Mouse (Mus musculus): ENCODE measurements at regions not wholly inside any gene's neighbourhood (a gene's known extent, or its start where the extent isn't known, plus 50 kb on each side); places are given as distances from the start of the nearest gene placed in this dataset.

DNA sequence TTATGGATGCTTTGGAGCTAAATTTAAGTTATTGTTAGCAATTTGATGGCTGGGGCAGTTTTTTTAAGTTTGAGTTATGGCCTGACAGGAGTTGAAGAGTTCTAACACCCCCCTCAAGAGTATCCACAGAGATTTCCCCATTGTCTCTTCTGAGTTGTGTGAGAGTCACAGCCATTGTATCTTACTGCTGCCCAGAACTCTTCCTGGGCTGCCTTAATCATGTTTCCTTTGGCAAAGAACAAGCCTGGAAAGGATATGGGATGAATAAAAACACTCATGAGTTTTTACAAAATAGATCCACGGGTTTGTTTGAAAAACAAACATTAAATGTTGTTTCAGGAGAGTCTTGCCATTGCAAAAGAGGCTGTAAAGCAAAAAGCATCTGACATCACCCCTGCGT, 343.5 kb upstream of the Gm11146 start:
- Histone ChIP-seq H3K27me3 (ENCODE audit: low read depth, poor library complexity, severe bottlenecking) (no peaks in the 10 kb centered on the region), H3K36me3 (no peaks in the 10 kb centered on the region), H3K27ac (replicated peaks) (no peak overlapping the region), H3K4me3 (no peak overlapping the region), H3K4me1 (no peaks in the 10 kb centered on the region), H3K9me3 (replicated peaks) (no peaks in the 10 kb centered on the region)
- 60% methylated on average over 2 of the region's 2 CpGs for WGBS
- DNase-seq (ENCODE audit: low spot score) = no peak

DNA sequence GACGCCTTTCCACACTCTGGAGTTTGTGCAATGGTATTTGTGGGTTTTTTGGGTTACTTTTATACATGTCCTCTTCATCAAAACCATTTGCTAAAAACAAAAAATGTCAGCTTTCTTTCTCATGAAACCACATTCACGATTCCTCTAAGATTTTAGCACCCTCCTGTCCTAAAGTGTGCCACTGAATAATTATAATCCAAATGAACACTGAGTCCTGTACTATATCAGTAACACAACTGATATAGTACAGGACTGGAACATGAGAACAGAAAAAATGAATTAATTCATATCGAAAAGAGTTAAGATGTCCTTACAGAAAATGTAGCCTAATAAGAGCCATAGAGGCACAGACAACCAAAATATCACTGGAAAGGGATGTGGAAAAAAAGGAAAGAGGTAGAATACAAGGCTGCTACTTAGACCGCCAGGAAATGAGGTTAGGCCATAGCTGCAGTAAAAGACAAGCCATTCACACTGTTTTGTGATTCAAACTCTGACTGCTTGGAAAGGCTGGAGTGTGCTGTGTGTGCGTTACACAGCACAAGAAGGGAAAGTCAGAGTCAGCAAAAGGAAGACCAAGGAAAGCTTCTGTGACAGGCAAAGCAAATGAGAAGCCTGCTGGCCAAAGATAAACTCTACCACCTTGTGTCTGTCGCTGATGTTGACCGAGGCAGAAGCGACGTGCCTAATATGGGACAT, 329.3 kb upstream of the Gm11146 start:
- H3K27ac ChIP-seq (replicated peaks) = no peak overlapping the region
- WGBS = 90% methylated on average over 9 of the region's 9 CpGs

DNA sequence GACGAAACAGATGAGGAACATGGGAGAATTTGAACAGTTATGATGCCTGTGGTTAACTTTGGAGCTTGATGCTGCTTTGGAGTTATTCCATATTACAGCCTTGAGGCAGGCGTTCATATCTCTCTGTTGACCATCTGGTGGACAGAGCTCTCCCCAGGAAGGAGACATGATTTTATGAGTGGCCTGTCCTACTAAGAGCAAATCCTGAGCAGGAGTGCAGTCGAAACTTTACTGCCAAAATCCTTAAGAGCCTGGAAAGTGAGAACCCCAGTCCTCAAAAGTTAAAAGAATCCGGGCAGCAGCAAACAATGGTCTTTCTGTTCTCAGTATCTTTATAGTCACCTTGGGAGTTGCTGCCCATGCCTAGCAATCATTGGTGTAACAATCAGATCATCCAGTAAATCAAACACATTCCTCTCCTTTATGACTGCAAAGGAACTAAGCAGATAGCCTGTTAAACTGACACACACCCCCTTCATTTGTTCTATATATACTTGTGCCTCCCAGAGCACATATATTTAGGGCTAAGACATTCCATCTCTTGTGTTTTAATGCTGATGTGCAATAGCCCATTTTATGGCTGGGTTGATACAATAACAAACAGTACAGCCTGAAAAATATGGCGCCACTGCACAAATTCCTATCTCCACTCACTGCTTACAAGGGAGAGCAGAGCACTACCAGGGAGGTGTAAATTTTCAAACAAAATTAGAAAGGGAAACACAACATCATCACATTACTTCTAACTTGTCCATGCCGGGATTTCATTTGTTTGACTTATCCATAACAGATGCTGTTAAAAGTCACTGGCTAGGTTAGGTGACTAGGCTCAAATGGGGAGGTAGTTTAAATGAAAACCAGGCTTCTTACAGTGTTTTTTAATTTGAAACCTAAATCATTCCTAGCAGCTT, 312.5 kb upstream of the Gm11146 start:
- Histone ChIP-seq H3K27me3 (ENCODE audit: low read depth, poor library complexity, severe bottlenecking) (no peaks in the 10 kb centered on the region), H3K4me3 (no peak overlapping the region), H3K27ac (replicated peaks) (no peak overlapping the region), H3K36me3 (no peaks in the 10 kb centered on the region), H3K4me1 (no peaks in the 10 kb centered on the region), H3K9me3 (replicated peaks) (no peaks in the 10 kb centered on the region)
- WGBS = 76% methylated on average over 6 of the region's 6 CpGs
- no peak for DNase-seq (ENCODE audit: low spot score)

More for the DNA sequence above, 329.3 kb upstream of the Gm11146 start:
- no peaks in the 10 kb centered on the region for H3K9me3 ChIP-seq (replicated peaks)
- H3K4me1 ChIP-seq = no peaks in the 10 kb centered on the region
- no peaks in the 10 kb centered on the region for H3K27me3 ChIP-seq (ENCODE audit: low read depth, poor library complexity, severe bottlenecking)
- DNase-seq (ENCODE audit: low spot score) = no peak
- no peak overlapping the region for H3K4me3 ChIP-seq
- no peaks in the 10 kb centered on the region for H3K36me3 ChIP-seq

GRCm38 (mm10) chr16:77894247-77894646, 292.4 kb upstream of the Gm11146 start:
- no peak for DNase-seq (ENCODE audit: low spot score)
- H3K4me3 ChIP-seq = no peak overlapping the region
- no peaks in the 10 kb centered on the region for H3K27me3 ChIP-seq (ENCODE audit: low read depth, poor library complexity, severe bottlenecking)
- no peak overlapping the region for H3K27ac ChIP-seq (replicated peaks)
- no peaks in the 10 kb centered on the region for H3K36me3 ChIP-seq
- no peaks in the 10 kb centered on the region for H3K9me3 ChIP-seq (replicated peaks)
- peaks cover 3% of the 10 kb centered on the region; the same call in 1 of the 2 replicates for H3K4me1 ChIP-seq
- WGBS = 76% methylated on average over 2 of the region's 2 CpGs

DNA sequence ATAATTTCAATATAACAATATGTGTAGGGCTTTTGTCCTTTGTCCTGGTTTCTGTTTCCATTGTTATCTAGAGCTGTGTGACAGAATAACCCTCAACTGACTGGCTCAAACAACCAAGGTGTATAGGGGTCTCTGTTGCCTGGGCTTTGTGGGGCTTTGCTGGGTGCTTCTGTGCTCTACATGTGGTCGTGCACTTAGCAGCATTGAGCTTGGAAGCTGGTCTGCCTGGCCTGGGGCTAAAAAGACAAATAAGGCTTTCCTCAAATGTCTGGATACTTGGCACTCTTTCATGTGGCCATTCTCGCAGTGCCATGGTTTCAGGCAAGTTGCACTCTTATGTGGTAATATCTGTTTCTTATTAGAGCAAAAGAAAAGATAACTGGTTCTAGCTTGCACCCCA, 291.8 kb upstream of the Gm11146 start:
- Histone ChIP-seq H3K9me3 (replicated peaks) (no peaks in the 10 kb centered on the region), H3K4me1 (peaks cover 3% of the 10 kb centered on the region; the same call in 1 of the 2 replicates), H3K27me3 (ENCODE audit: low read depth, poor library complexity, severe bottlenecking) (no peaks in the 10 kb centered on the region), H3K27ac (replicated peaks) (no peak overlapping the region), H3K36me3 (no peaks in the 10 kb centered on the region), H3K4me3 (no peak overlapping the region)
- WGBS = 65% methylated on average over 2 of the region's 2 CpGs
- DNase-seq (ENCODE audit: low spot score) = no peak

GRCm38 (mm10) chr16:77892731-77893130, 290.8 kb upstream of the Gm11146 start:
- H3K4me3 ChIP-seq = no peak overlapping the region
- H3K27me3 ChIP-seq (ENCODE audit: low read depth, poor library complexity, severe bottlenecking) = no peaks in the 10 kb centered on the region
- 88% methylated on average over 2 of the region's 2 CpGs for WGBS
- peaks cover 3% of the 10 kb centered on the region; the same call in 1 of the 2 replicates for H3K4me1 ChIP-seq
- no peaks in the 10 kb centered on the region for H3K36me3 ChIP-seq
- no peaks in the 10 kb centered on the region for H3K9me3 ChIP-seq (replicated peaks)
- no peak for DNase-seq (ENCODE audit: low spot score)
- no peak overlapping the region for H3K27ac ChIP-seq (replicated peaks)

- H3K4me1 ChIP-seq = peaks cover 17% of the 10 kb centered on the region
- no peaks in the 10 kb centered on the region for H3K27me3 ChIP-seq (ENCODE audit: low read depth, poor library complexity, severe bottlenecking)
- WGBS = 92% methylated on average over 11 of the region's 11 CpGs
- no peak overlapping the region for H3K4me3 ChIP-seq
- no peak overlapping the region for H3K27ac ChIP-seq (replicated peaks)
- no peaks in the 10 kb centered on the region for H3K36me3 ChIP-seq
- no peaks in the 10 kb centered on the region for H3K9me3 ChIP-seq (replicated peaks)
- DNase-seq (ENCODE audit: low spot score) = no peak
Measured at GRCm38 (mm10) chr16:77889348-77889747, 287.5 kb upstream of the Gm11146 start.

DNA sequence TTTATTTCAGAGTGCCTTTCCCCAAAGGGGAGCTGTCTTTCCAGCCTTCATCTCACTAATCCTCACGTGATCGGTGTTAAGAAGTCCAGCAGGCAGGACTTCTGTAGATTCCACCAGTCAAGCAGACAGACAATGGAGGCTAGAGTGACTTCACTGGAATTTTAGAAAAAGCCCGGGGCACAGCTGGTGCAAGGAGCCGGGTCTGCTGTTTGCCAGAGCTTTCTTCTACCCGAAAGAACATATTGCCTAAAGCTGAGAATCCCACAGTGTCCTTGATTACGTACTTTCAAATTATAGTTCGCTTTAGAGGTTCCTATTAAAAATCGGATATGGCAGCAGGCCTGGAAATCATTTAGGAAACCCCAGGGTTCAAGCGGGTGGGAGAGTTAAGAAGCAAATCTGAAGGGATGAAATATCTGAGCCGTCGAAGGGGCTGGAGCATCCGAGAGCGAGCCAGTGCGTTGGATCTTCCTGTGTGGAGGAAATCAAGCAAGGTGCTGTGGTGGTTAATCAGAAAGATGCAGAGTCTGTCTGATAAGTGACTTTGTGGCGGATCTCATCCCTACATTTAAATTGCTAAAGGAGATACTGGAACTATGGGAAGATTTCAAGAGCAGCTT, 283.3 kb upstream of the Gm11146 start:
- Histone ChIP-seq H3K36me3 (no peaks in the 10 kb centered on the region), H3K27ac (replicated peaks) (peak overlapping the region; percentile 83), H3K4me1 (peaks cover 15% of the 10 kb centered on the region), H3K9me3 (replicated peaks) (no peaks in the 10 kb centered on the region), H3K4me3 (peak overlapping the region; percentile 11; the same call in 1 of the 2 replicates), H3K27me3 (ENCODE audit: low read depth, poor library complexity, severe bottlenecking) (no peaks in the 10 kb centered on the region)
- peak; percentile 55 for DNase-seq (ENCODE audit: low spot score)
- 60% methylated on average over 15 of the region's 15 CpGs for WGBS

DNA sequence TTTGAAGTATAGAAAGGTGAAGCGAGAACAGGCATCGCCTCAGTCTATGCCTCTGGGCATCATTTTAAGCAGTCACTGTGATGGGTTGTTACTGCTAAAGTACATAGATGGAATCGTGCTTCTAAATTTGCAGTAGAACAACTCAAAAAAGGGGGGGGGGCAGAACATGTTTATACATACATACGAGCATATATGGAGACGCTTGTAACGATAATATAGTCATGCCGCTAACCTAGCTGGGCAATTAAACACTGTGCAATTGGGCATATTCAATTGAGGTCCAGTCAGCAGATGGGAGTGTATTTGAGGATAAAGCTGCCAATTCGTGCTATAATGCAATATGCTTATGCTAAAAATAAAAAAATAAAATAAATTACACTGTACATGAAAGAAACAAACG, 282.6 kb upstream of the Gm11146 start:
- WGBS = 93% methylated on average over 9 of the region's 9 CpGs
- Histone ChIP-seq H3K27ac (replicated peaks) (peak overlapping the region; percentile 55; the same call in 1 of the 2 replicates), H3K36me3 (no peaks in the 10 kb centered on the region), H3K27me3 (ENCODE audit: low read depth, poor library complexity, severe bottlenecking) (no peaks in the 10 kb centered on the region), H3K4me1 (peaks cover 15% of the 10 kb centered on the region), H3K4me3 (no peak overlapping the region), H3K9me3 (replicated peaks) (no peaks in the 10 kb centered on the region)
- DNase-seq (ENCODE audit: low spot score) = no peak

DNA sequence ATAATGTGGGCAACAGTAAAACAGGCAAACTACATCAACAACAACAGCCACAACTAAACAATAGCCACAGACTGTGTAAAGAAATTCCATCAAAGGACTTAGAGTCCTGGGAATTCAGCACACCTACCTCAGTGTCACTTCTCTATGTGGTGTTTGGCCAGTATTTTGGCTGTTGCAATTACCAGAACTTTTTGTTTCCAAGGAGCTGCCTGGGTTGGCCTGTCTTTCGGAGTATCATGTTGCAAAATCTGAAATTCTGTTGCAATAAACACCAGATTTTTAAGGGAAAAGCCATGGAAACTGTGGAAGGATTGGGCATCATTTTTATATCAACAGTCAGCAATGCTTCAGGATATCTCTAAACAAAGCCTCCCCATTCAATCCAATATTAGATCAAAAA, 275.1 kb upstream of the Gm11146 start:
- no peaks in the 10 kb centered on the region for H3K9me3 ChIP-seq (replicated peaks)
- 81% methylated on average over 1 of the region's 1 CpGs for WGBS

DNA sequence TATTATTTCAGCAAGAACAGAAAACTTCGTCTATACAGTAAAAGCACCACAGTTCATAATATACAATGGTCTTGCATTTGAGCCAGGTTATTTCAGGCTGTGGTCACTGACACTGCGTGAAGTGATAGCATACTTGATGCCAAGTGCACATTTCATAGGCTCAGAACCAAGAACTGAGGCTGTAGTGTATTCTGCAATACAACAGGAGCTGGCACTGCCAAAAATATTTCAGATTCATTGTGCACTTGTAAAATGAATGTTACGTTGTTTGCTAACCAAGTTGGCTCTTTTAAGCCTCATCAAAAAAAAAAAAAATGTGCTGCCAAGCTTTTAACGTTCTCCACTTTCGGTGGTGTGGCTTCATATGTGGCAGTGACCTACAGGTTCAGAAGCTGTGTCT, 261.4 kb upstream of the Gm11146 start:
- H3K4me1 ChIP-seq = no peaks in the 10 kb centered on the region
- 96% methylated on average over 5 of the region's 5 CpGs for WGBS
- H3K4me3 ChIP-seq = no peak overlapping the region
- H3K27me3 ChIP-seq (ENCODE audit: low read depth, poor library complexity, severe bottlenecking) = no peaks in the 10 kb centered on the region
- DNase-seq (ENCODE audit: low spot score) = no peak
- H3K36me3 ChIP-seq = no peaks in the 10 kb centered on the region
- H3K27ac ChIP-seq (replicated peaks) = no peak overlapping the region
- no peaks in the 10 kb centered on the region for H3K9me3 ChIP-seq (replicated peaks)

More for the DNA sequence above, 275.1 kb upstream of the Gm11146 start:
- Histone ChIP-seq H3K27ac (replicated peaks) (no peak overlapping the region), H3K4me3 (no peak overlapping the region), H3K4me1 (no peaks in the 10 kb centered on the region), H3K27me3 (ENCODE audit: low read depth, poor library complexity, severe bottlenecking) (no peaks in the 10 kb centered on the region), H3K36me3 (no peaks in the 10 kb centered on the region)
- no peak for DNase-seq (ENCODE audit: low spot score)

DNA sequence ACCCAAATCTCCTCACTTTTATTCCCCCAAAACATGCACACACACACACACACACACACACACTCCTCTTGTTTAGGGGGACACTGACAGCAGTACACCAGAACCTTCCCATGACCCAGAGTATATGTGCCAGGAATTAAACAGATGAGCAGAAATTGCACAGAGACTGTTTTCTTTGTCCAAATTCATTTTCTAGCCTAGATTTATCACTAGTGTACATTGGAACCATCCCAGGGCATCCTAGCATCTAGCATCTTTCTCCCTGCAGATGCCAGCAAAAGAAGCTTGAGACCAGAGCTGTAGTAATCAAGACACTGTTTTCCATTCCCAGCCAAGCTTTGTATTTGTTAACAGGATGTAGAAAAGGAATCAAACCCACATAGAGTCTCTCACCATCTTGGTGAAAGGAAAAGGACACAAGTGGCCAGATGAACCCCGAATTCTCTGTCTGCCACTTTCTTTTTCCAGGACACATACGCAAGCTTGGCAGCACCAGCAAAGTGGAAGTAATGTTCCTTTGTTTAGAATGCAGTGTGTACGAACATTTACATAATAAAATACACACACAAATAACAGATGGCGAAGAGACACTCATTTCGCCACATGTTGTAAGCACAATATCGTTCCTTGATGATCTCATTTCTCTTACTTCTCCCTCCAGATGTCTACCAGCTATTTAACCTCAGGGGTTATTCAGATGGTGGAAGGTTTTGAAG, 250.3 kb upstream of the Gm11146 start:
- H3K4me1 ChIP-seq = no peaks in the 10 kb centered on the region
- H3K27ac ChIP-seq (replicated peaks) = peak overlapping the region; percentile 38; the same call in 1 of the 2 replicates
- no peak for DNase-seq (ENCODE audit: low spot score)
- H3K36me3 ChIP-seq = no peaks in the 10 kb centered on the region
- 85% methylated on average over 6 of the region's 6 CpGs for WGBS
- no peaks in the 10 kb centered on the region for H3K9me3 ChIP-seq (replicated peaks)
- H3K4me3 ChIP-seq = no peak overlapping the region
- no peaks in the 10 kb centered on the region for H3K27me3 ChIP-seq (ENCODE audit: low read depth, poor library complexity, severe bottlenecking)

All from midbrain, embryonic 10.5 days (tissue).